Mouse (Mus musculus): ENCODE measurements around the gene Spink4.

DNA sequence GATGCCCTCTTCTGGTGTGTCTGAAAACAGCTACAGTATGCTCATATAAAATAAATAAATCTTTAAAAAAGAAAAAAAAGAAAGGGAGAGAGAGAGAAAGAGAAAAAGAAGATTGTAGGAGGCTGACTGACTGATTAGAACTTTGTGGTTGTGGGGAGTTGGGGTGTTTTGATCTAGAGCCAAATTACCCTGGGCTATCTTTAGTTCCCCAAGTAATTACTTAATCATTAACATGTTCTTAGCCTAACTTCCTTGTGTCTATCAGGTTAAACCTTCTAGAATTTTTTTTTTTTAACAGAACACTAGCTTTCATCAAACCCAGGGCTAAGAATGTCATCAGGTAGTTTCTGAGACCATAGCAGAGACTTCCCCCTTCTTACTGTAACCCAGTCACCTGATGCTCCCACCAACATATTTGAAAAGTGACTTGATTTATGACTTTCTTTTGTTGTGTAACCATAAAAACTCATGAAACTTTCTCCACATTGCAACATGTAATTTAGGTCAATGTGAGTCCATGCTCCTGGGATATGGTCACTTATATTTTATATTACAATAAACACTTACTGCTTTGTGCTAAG lies 5.5 kb upstream of the Spink4 start:
- TF ChIP-seq EP300 (IDR thresholded peaks at IDR 0.05; ENCODE audit: low read depth) (no peak), CTCF (IDR thresholded peaks at IDR 0.05; ENCODE audit: low read depth) (no peak)
